Mouse (Mus musculus) urinary bladder, postnatal 10 days (tissue): Measurements from ENCODE around the gene Slc23a2.

Experiments
- DNase-seq: peaks from one replicate; pipeline ENCODE4 v3.0.0; 2022; ENCODE audit warnings: low spot score

The Slc23a2 gene

DNA sequence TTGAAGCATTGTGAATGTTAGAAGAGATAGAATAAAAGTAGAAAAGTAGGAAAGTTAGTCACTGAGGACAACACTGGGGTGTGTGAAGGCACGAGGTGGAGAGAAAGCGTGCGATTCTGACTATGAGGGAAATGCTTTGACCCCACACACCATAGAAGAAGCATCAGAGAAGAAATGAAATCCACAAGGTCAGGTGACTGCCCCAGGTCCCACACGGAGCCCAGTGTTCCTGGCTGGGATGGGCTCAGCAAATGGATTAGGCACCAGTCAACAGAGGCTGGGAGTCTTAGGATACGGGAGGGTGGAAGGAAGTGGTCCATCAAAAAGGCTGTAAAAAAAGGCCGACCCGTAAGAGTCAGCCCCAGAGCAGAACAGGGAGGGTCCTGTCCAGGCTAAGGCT, 124.5 kb downstream of the Slc23a2 start:
- DNase-seq = no peak

DNA sequence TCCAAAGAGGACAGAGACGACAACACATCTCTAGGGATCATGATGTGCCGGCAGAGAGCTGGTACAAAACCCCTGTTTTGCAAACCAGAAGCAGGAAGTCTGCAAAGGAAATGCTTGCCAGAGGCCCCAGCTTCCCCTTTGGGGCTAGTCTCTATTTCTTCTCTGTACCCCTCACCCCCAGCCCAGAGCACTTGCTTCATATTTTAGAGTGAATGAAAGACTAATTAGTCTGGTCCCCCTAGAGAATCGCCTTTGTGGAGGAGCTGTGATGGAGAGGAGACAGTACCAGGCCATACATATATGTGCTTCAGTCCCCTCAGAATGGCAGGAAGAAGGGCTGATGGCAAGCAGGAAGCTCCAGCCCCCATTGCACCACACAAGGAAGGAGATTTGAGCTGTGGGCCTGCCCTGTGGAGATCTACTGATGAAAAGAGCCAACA, 125.5 kb downstream of the Slc23a2 start:
- DNase-seq = no peak

DNA sequence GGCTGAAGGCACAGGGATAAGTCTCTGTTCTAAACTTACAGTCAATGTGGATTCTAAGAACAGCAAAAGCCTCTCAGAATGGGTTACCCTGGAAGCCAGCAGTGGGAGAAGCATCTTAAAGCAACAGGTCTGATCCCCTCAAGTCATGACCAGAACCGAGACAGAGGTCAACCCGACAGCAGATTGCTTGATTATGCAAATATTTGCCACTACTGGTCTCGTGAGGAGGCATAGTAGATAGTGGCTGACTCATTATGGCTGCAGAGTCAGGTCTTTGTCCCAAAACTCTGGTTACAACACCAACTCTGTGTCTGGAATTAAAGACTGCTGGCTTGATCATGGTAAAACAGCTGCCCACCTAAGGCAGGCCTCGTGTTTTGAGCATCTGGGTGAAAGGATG, 126.8 kb downstream of the Slc23a2 start:
- DNase-seq = no peak

DNA sequence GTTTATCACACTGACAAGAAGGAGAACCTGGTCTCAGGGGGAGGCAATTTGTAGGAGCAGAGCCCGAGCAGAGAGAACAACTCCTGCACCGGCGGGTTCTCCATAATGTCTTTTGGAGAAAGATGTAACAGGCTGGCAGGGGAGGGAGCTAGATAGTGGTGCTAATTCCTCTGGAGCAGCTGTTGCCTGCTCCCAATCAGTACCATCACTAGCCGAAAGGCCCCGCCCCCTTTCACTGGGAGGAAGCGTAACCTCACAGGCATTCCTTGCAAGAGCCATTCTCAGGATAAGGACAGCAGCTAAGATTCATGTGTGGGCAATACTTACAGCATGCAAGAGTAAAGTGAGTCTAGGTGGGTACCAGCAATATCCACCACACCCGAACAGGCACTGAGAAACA, 127.3 kb downstream of the Slc23a2 start:
- DNase-seq = no peak

DNA sequence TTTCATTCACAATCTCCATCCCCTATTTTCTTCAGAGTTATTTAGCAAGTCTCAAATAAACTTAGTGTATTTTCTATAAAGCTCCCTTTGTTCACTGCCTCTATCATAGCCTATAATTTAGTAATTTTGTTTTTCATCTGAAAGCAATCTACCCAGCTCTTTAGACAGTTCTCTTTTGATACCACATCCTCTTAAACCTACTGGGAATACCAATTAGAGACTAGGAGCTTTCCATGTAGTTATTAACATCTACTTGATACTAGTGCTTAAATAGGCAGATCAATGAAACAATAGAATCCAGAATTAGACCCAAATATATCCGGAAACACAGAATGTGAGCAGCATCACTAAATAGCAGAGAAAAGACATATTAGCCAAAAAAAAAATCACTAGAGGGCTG, 128.9 kb downstream of the Slc23a2 start:
- DNase-seq = no peak

DNA sequence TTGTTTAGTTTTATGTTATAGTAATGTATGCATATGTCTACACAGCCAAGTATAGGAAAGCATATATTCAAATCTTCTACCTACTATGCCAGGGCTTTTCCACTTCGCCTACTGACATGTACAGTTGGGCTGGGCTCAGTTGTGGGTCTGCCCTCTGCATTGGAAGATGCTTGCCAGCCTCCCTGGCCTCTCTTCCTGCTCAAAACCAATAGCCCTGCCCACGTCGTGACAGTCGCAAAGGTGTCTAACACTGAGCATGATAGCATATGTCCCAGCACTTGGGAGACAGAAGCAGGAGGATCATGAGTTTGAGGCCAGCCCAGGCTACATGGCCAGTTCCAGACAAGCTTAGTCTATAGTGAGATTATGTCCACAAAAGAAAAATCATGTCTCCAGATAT, 131.8 kb downstream of the Slc23a2 start:
- no peak for DNase-seq

DNA sequence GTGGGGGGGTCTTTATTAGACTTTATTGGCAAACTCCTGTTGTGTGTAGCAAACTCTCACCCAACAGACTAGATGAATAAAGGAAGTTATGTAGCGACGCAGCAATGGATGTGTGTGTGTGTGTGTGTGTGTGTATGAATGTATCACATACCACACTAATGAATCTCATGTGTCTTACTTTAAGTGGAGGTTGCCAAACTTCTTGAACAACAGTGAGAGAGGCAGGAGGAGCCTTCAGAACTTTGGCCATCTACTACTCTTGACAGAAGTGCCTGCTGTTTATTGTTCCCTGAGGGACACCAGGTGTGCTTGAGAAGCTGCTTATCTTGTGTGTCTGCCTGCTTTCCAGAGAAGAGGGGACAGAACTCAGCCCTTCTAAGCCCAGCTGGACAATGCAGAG, 134.1 kb downstream of the Slc23a2 start:
- DNase-seq = no peak

DNA sequence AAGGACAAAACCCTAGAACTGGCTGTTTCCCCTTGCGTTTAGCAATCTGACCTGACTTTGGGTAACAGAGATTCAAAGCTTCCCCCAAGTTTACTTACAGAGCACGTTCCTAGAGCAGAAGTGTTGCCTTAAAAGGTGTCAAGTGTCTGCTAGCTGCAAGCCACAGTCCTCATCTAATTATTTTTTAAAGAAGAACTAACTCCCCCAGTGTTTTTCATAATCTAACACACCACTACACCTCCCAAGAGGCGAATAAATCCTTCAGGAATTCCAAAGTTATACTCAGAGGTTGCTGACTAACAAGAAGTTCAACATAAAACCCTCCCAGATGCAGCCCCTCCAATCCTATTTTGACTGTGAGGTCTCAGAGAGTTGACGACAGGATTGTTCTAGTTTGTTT, 136.7 kb downstream of the Slc23a2 start:
- no peak for DNase-seq

DNA sequence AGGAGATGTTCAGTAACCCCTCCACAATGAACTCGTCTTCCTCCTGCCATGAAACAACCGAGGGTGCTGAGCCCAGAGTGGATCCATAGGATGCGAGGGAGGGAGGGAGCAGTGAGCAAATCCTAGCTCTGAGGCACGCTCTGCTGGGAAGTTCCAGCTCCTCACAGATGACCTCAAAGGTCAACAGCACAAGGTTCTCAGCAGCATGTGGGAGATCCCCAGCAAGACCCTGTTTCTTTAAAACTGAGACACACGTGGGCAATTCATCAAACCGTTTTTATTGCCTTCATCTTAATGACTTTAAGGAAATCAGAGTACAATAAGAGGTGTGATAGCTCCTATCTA, 137.5 kb downstream of the Slc23a2 start:
- DNase-seq = no peak

DNA sequence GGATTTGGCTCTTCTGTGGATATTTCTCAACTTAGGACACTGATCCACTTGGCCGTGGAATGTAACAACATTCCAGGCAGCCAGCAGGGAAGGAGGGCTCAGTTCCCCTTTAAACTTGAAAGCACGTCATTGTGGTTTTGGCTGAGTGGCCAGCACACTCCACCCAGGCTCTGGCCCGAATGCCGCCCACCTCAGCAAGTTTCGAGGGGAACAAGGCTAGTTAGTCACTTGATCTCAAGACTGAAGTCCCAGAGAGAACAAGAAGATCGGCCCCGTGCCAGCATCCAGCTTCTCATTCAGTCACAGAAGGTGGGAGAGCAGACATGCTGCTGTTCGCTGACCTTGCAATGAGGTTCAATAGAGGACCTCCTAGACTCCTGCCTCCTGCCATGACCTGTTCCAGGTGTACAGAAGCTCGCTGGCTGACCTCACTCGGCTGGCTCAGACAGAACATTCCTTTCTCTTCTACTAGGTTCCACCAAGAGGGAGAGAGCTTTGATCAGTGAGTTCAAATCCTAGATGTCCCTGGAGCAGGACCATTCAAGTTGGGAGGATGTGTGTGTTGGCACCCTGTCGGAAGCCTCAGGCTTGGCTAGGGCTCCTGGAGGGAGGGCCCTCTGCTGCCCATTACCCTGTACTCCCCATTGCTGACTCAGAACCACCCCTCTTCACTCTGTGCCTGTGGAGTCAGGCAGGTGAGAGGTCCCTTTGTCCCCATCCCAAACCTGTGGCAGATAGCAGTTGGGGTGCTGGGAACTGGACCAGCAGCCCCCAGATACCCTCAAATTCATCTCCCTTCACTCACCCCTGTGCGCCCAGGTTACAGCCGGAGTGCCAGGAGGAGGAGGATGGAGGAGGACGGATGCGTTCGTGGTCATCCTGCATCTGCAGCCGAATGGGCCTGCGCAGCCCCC, 138.1 kb downstream of the Slc23a2 start:
- no peak for DNase-seq

DNA sequence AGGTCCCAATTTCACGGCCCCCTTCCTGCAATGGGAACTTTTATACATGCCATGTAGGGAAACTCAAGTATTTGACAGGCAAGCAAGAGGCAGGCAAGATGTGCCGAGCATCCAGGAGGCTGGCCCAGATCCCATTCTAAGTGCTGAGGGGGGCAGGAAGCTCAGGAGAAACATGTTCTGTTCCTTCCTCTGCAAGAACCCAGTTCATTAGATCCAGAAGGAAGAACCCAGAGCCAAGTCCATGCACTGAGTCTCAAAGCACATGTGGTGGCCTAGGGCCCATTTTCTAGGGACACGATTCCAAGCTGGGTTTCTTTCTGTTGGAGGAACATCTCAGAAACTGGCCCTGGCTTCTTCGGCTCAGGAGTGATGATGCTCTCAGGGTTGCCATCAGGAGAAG, 139.5 kb downstream of the Slc23a2 start:
- no peak for DNase-seq

DNA sequence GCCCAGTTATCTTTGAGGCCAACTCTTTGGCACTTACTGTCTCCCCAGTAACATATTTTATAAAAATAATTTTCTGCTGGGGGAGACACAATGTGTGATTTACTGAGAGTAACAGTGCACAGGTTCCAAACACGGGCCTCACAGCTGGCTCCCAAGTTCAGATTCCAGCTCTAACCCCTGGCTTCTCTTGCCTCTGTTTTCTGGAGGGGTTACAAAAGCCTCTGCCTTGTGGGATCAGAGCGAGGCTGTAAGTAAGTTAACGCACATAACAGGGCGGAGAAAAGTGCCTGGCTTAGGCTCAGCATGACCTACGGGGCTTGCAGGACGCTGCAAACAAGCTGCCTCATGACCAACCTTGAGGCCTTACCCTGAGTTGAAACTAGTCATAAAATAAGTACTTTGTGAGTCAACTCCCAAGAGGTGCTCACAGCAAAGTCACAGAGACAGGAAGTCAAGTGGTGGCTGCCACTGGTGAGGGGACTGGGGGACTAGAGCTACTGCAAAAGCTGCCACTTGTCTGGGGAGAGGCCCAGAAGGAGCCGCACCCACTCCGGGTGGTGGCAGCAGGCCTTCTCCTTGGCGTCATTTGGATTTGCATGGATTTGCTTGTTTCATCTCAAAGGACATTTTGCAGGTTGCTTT, 140.3 kb downstream of the Slc23a2 start:
- no peak for DNase-seq

DNA sequence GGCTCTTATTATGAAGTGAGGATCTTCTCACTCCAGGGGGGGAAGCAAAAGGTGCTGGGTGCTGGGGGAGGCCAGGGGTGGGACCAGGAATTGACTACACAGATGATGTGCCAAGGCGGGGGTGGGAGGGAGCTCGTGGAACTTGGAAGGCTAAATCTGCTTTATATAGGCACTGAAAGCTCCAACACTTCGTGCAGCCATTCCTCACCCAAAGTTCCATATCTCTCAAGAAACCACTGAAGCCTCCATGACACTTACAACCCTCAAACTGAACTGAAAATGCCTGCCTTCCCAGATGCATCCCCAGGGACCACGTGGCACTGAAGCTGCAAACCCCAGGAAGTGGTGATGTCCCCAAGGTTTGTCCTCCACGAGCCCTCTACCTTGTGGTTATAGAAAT, 141.0 kb downstream of the Slc23a2 start:
- DNase-seq = no peak
